Mouse (Mus musculus) CH12.LX (cell line): ENCODE data around the gene Klhl29. TPM values are rescaled to one million over a fixed set of nuclear protein-coding genes. Genes with fewer than 3 reads are reported as not detected.

ENCODE experiments used
- DNase-seq: peaks from one replicate; pipeline ENCODE4 v3.0.0-alpha.2; 2013; ENCODE audit errors: extremely low read depth
- H3K27ac ChIP-seq: 2 replicates; pipeline ENCODE4 v1.5.1; 2012; ENCODE audit warnings: low read depth, mild to moderate bottlenecking, control low read depth, moderate library complexity; ENCODE audit not compliant: insufficient read depth
- H3K27me3 ChIP-seq: replicated peaks from 2 replicates; pipeline ENCODE3; 2012; ENCODE audit warnings: inconsistent platforms
- H3K36me3 ChIP-seq, 2 experiments: replicated peaks in 1 of 2; 2 replicates each; pipeline versions ENCODE3 to v1.6.1; 2012; ENCODE audit warnings: inconsistent platforms in 1 of 2, low read length in 1 of 2, mild to moderate bottlenecking in 1 of 2, mixed read lengths in 1 of 2, moderate library complexity in 1 of 2; ENCODE audit not compliant: control insufficient read depth in 1 of 2, insufficient read depth in 1 of 2
- H3K4me1 ChIP-seq, 2 experiments: 2 replicates each; pipeline ENCODE4 v1.6.1; 2012; ENCODE audit warnings: inconsistent platforms in 1 of 2, moderate library complexity in 1 of 2; ENCODE audit not compliant: insufficient read depth in 2 of 2, control insufficient read depth in 1 of 2
- H3K4me2 ChIP-seq: 2 replicates; pipeline ENCODE4 v1.6.1; 2012; ENCODE audit warnings: low read depth, mild to moderate bottlenecking, control low read depth; ENCODE audit not compliant: poor library complexity, insufficient read depth, severe bottlenecking
- H3K4me3 ChIP-seq, 3 experiments: fragments of 150-350 bp in 1 of 3; sonication (generic) in 1 of 3; replicated peaks in 1 of 3; 2 replicates each; pipeline versions ENCODE3 to v1.5.1; 2011 to 2012; ENCODE audit warnings: low read depth in 2 of 3, low read length in 2 of 3, mild to moderate bottlenecking in 2 of 3, moderate library complexity in 2 of 3, control low read depth in 1 of 3, improper control_type of control experiment in 1 of 3, inconsistent platforms in 1 of 3, mixed read lengths in 1 of 3; ENCODE audit not compliant: poor library complexity in 1 of 3
- H3K79me2 ChIP-seq: replicated peaks from 2 replicates; pipeline ENCODE4 v1.6.1; 2012; ENCODE audit warnings: mild to moderate bottlenecking, moderate library complexity; ENCODE audit not compliant: control insufficient read depth, poor library complexity, insufficient read depth, severe bottlenecking; ENCODE audit errors: extremely low read depth
- H3K9ac ChIP-seq: 2 replicates; pipeline ENCODE4 v1.6.1; 2012; ENCODE audit warnings: low read depth, mild to moderate bottlenecking, control low read depth, moderate library complexity; ENCODE audit not compliant: insufficient read depth
- H3K9me3 ChIP-seq: replicated peaks from 2 replicates; pipeline ENCODE3; 2012; ENCODE audit warnings: low read length, inconsistent platforms, mixed read lengths
- BHLHE40 ChIP-seq: IDR thresholded peaks from 2 replicates; pipeline ENCODE4 v1.6.1; 2011; ENCODE audit warnings: mild to moderate bottlenecking, low read depth, low read length, improper control_type of control experiment
- CHD1 ChIP-seq: IDR thresholded peaks from 2 replicates; pipeline ENCODE4 v1.6.1; 2012; ENCODE audit warnings: low read depth, low read length, improper control_type of control experiment, inconsistent platforms
- CTCF ChIP-seq, 2 experiments: IDR thresholded peaks in 1 of 2; conservative IDR thresholded peaks in 1 of 2; 2 replicates each; pipeline ENCODE4 v1.5.1; 2011 to 2012; ENCODE audit warnings: low read depth in 2 of 2, low read length in 2 of 2, improper control_type of control experiment in 1 of 2, inconsistent platforms in 1 of 2, mild to moderate bottlenecking in 1 of 2, moderate library complexity in 1 of 2
- ELF1 ChIP-seq: IDR thresholded peaks from 2 replicates; pipeline ENCODE4 v1.6.1; 2014; ENCODE audit warnings: low read depth, mild to moderate bottlenecking, inconsistent platforms, low read length, improper control_type of control experiment
- GABPA ChIP-seq: IDR thresholded peaks from 2 replicates; pipeline ENCODE4 v1.6.1; 2012; ENCODE audit warnings: low read depth, low read length, improper control_type of control experiment, inconsistent platforms; ENCODE audit not compliant: insufficient replicate concordance
- HCFC1 ChIP-seq: IDR thresholded peaks from 2 replicates; pipeline ENCODE4 v1.6.1; 2012; ENCODE audit warnings: low read depth, mild to moderate bottlenecking, inconsistent platforms, low read length, improper control_type of control experiment
- IRF4 ChIP-seq: IDR thresholded peaks from 2 replicates; pipeline ENCODE4 v1.6.1; 2014; ENCODE audit warnings: low read depth, mild to moderate bottlenecking, inconsistent platforms, low read length, improper control_type of control experiment
- JUN ChIP-seq: IDR thresholded peaks from 2 replicates; pipeline ENCODE4 v1.6.1; 2011; ENCODE audit warnings: low read depth, mild to moderate bottlenecking, low read length, improper control_type of control experiment, moderate library complexity; ENCODE audit not compliant: insufficient read depth
- JUND ChIP-seq: conservative IDR thresholded peaks from 2 replicates; pipeline ENCODE4 v1.6.1; 2011; ENCODE audit warnings: low read depth, low read length, improper control_type of control experiment
- MEF2A ChIP-seq: IDR thresholded peaks from 2 replicates; pipeline ENCODE4 v1.6.1; 2014; ENCODE audit warnings: low read depth, mild to moderate bottlenecking, inconsistent platforms, low read length, improper control_type of control experiment, borderline replicate concordance
- MXI1 ChIP-seq: IDR thresholded peaks from 2 replicates; pipeline ENCODE4 v1.6.1; 2011; ENCODE audit warnings: mild to moderate bottlenecking, low read depth, low read length, improper control_type of control experiment
- MYC ChIP-seq: IDR thresholded peaks from 2 replicates; pipeline ENCODE4 v1.6.1; 2011; ENCODE audit warnings: low read depth, mild to moderate bottlenecking, improper control_type of control experiment, low read length
- NELFE ChIP-seq: IDR thresholded peaks from 2 replicates; pipeline ENCODE4 v1.6.1; 2011; ENCODE audit warnings: low read depth, low read length, improper control_type of control experiment
- NRF1 ChIP-seq: IDR thresholded peaks from 2 replicates; pipeline ENCODE4 v1.6.1; 2014; ENCODE audit warnings: low read depth, mild to moderate bottlenecking, inconsistent platforms, low read length, improper control_type of control experiment, moderate library complexity
- POLR2A ChIP-seq: IDR thresholded peaks from 2 replicates; pipeline ENCODE4 v1.6.1; 2011; ENCODE audit warnings: low read depth, mild to moderate bottlenecking, improper control_type of control experiment, low read length
- POLR2AphosphoS2 ChIP-seq: IDR thresholded peaks from 2 replicates; pipeline ENCODE4 v1.6.1; 2011; ENCODE audit warnings: low read depth, low read length, improper control_type of control experiment
- RAD21 ChIP-seq: IDR thresholded peaks from 2 replicates; pipeline ENCODE4 v1.6.1; 2011; ENCODE audit warnings: low read depth, mild to moderate bottlenecking, low read length, improper control_type of control experiment, moderate library complexity
- TBP ChIP-seq: conservative IDR thresholded peaks from 2 replicates; pipeline ENCODE4 v1.6.1; 2011; ENCODE audit warnings: low read depth, low read length, improper control_type of control experiment
- TCF12 ChIP-seq: IDR thresholded peaks from 2 replicates; pipeline ENCODE4 v1.6.1; 2014; ENCODE audit warnings: low read depth, mild to moderate bottlenecking, inconsistent platforms, low read length, improper control_type of control experiment
- USF1 ChIP-seq: IDR thresholded peaks from 2 replicates; pipeline ENCODE4 v1.6.1; 2014; ENCODE audit warnings: low read depth, mild to moderate bottlenecking, inconsistent platforms, low read length, improper control_type of control experiment
- USF2 ChIP-seq: conservative IDR thresholded peaks from 2 replicates; pipeline ENCODE4 v1.6.1; 2011; ENCODE audit warnings: low read depth, low read length, improper control_type of control experiment
- ZKSCAN1 ChIP-seq: IDR thresholded peaks from 2 replicates; pipeline ENCODE4 v1.6.1; 2012; ENCODE audit warnings: low read depth, inconsistent platforms, low read length, improper control_type of control experiment, borderline replicate concordance
- ZMIZ1 ChIP-seq: IDR thresholded peaks from 2 replicates; pipeline ENCODE4 v1.6.1; 2012; ENCODE audit warnings: low read depth, mild to moderate bottlenecking, inconsistent platforms, low read length, improper control_type of control experiment
- ZNF384 ChIP-seq: IDR thresholded peaks from 2 replicates; pipeline ENCODE4 v1.6.1; 2012; ENCODE audit warnings: low read depth, low read length, improper control_type of control experiment, inconsistent platforms
- dilution Hi-C: fragments of 300-500 bp; cut with MboI; formaldehyde crosslinking; loops from 2 replicates; pipeline ENCODE4 v1.14.3; 2020; ENCODE audit warnings: low sequenced_read_pairs; ENCODE audit not compliant: extremely low pct_unique_long_range_greater_than_20kb, extremely low pct_ligation_motif_present
- in situ Hi-C: fragments of 300-500 bp; cut with MboI; formaldehyde crosslinking; loops from 3 replicates; pipeline ENCODE4 v1.14.3; 2019; ENCODE audit warnings: low sequenced_read_pairs, low pct_ligation_motif_present, low pct_unique_long_range_greater_than_20kb, mixed read lengths
- polyA plus RNA-seq: library from polyadenylated mRNA; unstranded; fragments of >175 nt; gene quantifications from 2 replicates; pipeline ENCODE4 v1.2.1, GENCODE M21; 2012; ENCODE audit warnings: low read depth; ENCODE audit not compliant: insufficient read length
- total RNA-seq, 2 experiments: library from RNA; depleted of rRNA; stranded (reverse); fragments of 300-350 nt in 1 of 2; fragments of >200 nt in 1 of 2; gene quantifications; 2 replicates each; pipeline ENCODE4 v1.2.3; 2012 to 2014

Gene Klhl29
- total and polyA plus RNA-seq, 3 experiments = 0.04 TPM; not detected in 2

DNA sequence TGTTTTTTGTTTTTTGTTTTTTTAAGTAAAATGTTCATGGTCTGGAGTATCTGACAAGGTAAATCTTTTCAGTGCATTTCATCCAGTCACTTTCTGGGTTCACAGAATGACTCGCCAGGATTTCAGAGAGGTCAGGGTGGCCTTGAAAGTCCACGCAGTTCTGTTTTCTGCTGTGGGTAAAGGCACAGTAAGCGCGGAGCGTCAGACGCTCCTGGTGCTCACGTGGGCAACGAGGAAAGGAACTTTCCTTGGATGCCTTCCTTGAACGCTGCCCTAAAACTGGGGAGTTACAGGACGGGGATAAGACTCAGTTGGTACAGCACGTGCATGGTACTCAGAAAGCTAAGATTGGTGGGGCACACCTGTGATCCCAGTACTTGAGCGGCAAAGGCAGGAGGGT, 139.9 kb downstream of the Klhl29 start:
- no peak overlapping the region for H3K4me3 ChIP-seq
- in situ Hi-C loops = no loop called here
- DNase-seq = no peak
- no peaks in the 10 kb centered on the region for H3K9me3 ChIP-seq
- H3K27me3 ChIP-seq = no peaks in the 10 kb centered on the region
- no peak overlapping the region for H3K27ac ChIP-seq
- H3K36me3 ChIP-seq = no peaks in the 10 kb centered on the region
- H3K9ac ChIP-seq = no peak overlapping the region
- TF ChIP-seq MXI1 = no peak
- TF ChIP-seq ZNF384 = no peak
- TF ChIP-seq NELFE = no peak
- H3K4me1 ChIP-seq = no peaks in the 10 kb centered on the region
- no peak overlapping the region for H3K4me2 ChIP-seq
- no peaks in the 10 kb centered on the region for H3K79me2 ChIP-seq
- dilution Hi-C loops = no loop called here

DNA sequence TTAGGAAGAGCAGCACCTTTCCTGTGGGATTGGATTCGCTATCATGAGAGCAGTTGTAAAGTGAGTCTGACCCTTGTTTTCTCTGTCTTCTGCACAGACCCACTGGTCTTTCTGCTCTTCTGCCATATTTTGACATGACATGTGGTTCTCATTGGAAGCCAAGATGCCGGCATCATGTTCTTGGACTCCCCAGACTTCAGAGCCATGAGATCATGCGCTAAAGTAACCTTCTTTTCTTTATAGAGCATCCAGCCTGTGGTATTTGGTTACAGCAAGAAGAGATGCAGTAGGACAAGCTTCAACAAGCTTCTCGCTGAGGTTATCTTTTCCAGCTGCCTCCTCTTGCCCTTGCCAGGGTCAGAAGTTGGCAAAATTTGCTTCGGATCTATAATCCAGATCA, 145.0 kb downstream of the Klhl29 start:
- dilution Hi-C loops = no loop called here
- DNase-seq = no peak
- in situ Hi-C loops = no loop called here
- no peak overlapping the region for H3K9ac ChIP-seq
- no peak for TF ChIP-seq HCFC1
- no peak for TF ChIP-seq POLR2AphosphoS2
- no peak for TF ChIP-seq JUN
- no peak for TF ChIP-seq POLR2A
- no peak for TF ChIP-seq RAD21
- TF ChIP-seq GABPA = no peak
- TF ChIP-seq NRF1 = no peak
- TF ChIP-seq CHD1 = no peak
- no peak overlapping the region for H3K27ac ChIP-seq
- no peak overlapping the region for H3K4me3 ChIP-seq
- H3K36me3 ChIP-seq = no peaks in the 10 kb centered on the region
- H3K79me2 ChIP-seq = no peaks in the 10 kb centered on the region
- H3K27me3 ChIP-seq = no peaks in the 10 kb centered on the region
- no peaks in the 10 kb centered on the region for H3K9me3 ChIP-seq
- H3K4me1 ChIP-seq = peaks cover 0 to 14% of the 10 kb centered on the region in 2 experiments; a peak in 2 of 4 replicates
- no peak overlapping the region for H3K4me2 ChIP-seq

DNA sequence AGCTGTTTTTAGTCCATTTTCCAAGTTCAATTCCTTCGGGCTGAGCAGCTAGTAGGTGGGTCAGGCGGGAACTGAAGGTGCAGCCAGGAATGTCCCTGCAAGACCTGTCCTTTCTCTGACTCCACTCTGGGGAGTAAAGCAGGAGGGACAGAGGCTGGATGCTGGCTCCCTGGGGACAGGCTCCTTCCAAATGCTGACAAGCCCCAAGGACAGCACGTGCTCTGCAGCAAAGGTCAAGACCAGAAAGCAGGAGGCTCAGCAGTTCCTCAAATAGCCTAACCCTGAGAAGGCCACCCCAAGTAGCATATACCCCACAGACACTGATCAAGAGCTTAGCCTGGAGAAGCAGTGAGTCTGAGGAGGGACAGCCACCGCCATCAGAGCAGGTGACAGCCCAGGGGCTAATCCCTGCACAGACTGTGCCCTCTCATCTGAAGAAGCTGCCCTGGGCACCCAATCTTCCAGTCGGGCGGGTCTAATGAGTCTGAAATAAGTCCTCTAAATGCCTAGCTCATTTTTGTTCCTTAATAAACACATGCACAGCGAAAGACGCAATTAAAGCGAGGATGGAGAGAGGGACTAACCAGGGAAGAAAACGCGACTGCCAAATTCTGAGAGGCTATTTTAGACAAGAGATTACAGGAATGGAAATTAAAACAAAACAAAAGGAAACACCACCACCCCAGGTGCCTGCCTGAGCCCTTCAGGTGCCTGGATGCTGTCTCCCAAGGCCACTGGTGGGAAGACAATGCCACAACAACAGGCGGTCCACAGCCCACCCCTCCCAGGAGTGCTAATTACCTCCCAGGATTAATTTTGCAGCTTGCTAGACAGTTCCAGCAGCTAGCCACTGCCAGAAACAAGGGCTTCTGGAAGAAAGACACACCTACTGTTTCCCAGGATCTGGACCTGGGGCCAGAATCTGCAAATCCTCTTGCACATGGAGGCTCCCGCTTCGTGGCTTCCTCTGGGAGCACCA, 148.5 kb downstream of the Klhl29 start:
- peaks cover 0 to 21% of the 10 kb centered on the region in 2 experiments; a peak in 2 of 4 replicates for H3K4me1 ChIP-seq
- in situ Hi-C loops = no loop called here
- H3K27me3 ChIP-seq = no peaks in the 10 kb centered on the region
- no peak overlapping the region for H3K4me2 ChIP-seq
- no peak overlapping the region for H3K4me3 ChIP-seq
- no peak for DNase-seq
- H3K9me3 ChIP-seq = no peaks in the 10 kb centered on the region
- H3K79me2 ChIP-seq = no peaks in the 10 kb centered on the region
- no peaks in the 10 kb centered on the region for H3K36me3 ChIP-seq
- TF ChIP-seq ZKSCAN1 = no peak
- no peak for TF ChIP-seq JUN
- no peak for TF ChIP-seq USF2
- no peak for TF ChIP-seq ZMIZ1
- no peak for TF ChIP-seq USF1
- no peak for TF ChIP-seq MXI1
- TF ChIP-seq CHD1 = no peak
- no peak for TF ChIP-seq IRF4
- no peak for TF ChIP-seq CTCF (conservative IDR thresholded peaks at IDR 0.05 in 1 of 2, IDR thresholded peaks at IDR 0.05 in 1 of 2; ENCODE audit: low read depth in 2 of 2, low read length in 2 of 2)
- no peak for TF ChIP-seq BHLHE40
- no peak for TF ChIP-seq NRF1
- TF ChIP-seq GABPA = no peak
- no peak for TF ChIP-seq TBP
- no peak for TF ChIP-seq TCF12
- TF ChIP-seq MYC = no peak
- TF ChIP-seq JUND = no peak
- no peak for TF ChIP-seq HCFC1
- no peak for TF ChIP-seq ELF1
- no peak for TF ChIP-seq MEF2A
- TF ChIP-seq, all 38 proteins: peak for 0
- no peak overlapping the region for H3K9ac ChIP-seq
- no peak overlapping the region for H3K27ac ChIP-seq
- dilution Hi-C loops = no loop called here
